Mouse (Mus musculus): ENCODE measurements around the gene Nsd2.

DNA sequence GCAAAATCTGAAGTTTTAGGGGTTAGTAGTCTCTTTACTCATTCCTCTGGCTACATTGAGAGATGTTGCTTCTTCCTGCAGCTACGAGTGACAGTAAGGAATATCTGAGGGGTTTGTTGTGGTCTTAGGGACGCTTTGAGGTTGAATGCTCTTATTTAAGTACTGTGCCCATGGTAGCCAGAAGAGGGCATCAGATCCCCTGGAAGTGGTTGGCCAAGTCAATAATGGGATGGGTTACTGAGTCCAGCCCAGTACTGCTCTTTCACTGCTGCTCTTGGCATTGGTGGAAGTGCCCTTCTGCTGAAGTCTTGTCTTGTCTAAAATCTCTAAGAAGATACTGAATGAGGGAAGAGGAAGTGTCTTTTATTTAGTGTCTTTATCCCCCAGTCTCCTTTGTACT, 33.5 kb downstream of the Nsd2 start:
- TF ChIP-seq POLR2A (IDR thresholded peaks at IDR 0.05; ENCODE audit: low read depth, low read length) (no peak), CTCF (IDR thresholded peaks at IDR 0.05; ENCODE audit: extremely low read depth, insufficient read depth, insufficient read length, insufficient replicate concordance) (no peak)
